Mouse (Mus musculus) lung, postnatal 0 days (tissue): Measurements from ENCODE around the gene Hist1h4h.
A peak's percentile ranks its signal among the peaks of the same experiment; 100 is the strongest.
"Not testable (repeated sequence)": the region's sequence is repeated elsewhere in the genome, so short reads cannot be mapped to it uniquely, and the experiment has no call there.

Experiments used
- CTCF ChIP-seq: IDR thresholded peaks from 2 replicates; pipeline ENCODE4 v1.5.1; 2016; ENCODE audit warnings: antibody characterized with exemption, mild to moderate bottlenecking
- EP300 ChIP-seq: IDR thresholded peaks from 2 replicates; pipeline ENCODE4 v1.6.1; 2016; ENCODE audit warnings: antibody characterized with exemption, mild to moderate bottlenecking, control low read depth

DNA sequence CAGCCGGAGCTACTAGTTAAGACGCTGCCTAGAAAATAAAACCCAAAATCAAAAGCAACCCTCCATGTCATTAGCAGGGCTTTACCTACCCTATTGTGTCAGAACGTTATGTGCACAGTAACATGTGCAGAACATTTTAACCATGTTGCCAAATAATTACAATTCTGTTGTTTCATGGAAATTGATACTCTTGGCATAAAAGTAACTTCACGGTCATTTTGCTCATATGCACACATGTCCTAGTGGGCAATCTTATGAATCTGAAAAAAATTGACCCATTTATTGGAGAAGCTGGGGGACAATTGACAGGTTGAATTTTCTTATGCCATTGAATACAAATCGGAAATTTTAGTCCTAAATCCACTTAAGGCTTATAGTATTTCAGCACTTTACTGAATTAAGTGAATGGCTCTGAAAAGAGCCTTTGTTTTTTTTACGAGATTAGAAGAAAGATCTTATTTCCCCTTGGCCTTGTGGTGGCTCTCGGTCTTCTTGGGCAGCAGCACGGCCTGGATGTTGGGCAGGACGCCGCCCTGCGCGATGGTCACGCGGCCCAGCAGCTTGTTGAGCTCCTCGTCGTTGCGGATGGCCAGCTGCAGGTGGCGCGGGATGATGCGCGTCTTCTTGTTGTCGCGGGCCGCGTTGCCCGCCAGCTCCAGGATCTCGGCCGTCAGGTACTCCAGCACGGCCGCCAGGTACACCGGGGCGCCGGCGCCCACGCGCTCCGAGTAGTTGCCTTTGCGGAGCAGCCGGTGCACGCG lies 39.6 kb downstream of the Hist1h4h start:
- peak; percentile 23; the same call in 1 of the 2 replicates for TF ChIP-seq CTCF
- TF ChIP-seq EP300: not testable (repeated sequence)
